Mouse (Mus musculus) bone marrow, adult 2 months (tissue): Measurements from ENCODE around the gene Ankrd33b.

Experiments used
- CTCF ChIP-seq: fragments of 200-500 bp; IDR thresholded peaks from 2 replicates; pipeline ENCODE4 v1.5.1; 2011; ENCODE audit warnings: low read length, control low read depth; ENCODE audit not compliant: control insufficient read depth, insufficient read depth
- POLR2A ChIP-seq: fragments of 200-500 bp; IDR thresholded peaks from 2 replicates; pipeline ENCODE4 v1.6.1; 2011; ENCODE audit warnings: low read depth, mild to moderate bottlenecking, control low read depth, low read length, borderline replicate concordance; ENCODE audit not compliant: control insufficient read depth

GRCm38 (mm10) chr15:31396755-31397154 is 29.2 kb upstream of the Ankrd33b start:
- no peak for TF ChIP-seq POLR2A
- TF ChIP-seq CTCF: no peak
